Mouse (Mus musculus) left cerebral cortex, adult 8-10 months (tissue): ENCODE measurements at regions not wholly inside any gene's neighbourhood (a gene's known extent, or its start where the extent isn't known, plus 50 kb on each side); places are given as distances from the start of the nearest gene placed in this dataset.
A peak's percentile ranks its signal among the peaks of the same experiment; 100 is the strongest.

Experiments
- DNase-seq, 2 experiments: peaks; one replicate each; pipeline ENCODE4 v3.0.0; 2022; ENCODE audit warnings: low spot score in 2 of 2

- DNase-seq, result no peak
Observed at GRCm38 (mm10) chr10:99460847-99461445, 197.9 kb downstream of the Dusp6 start.

GRCm38 (mm10) chr10:99461446-99461966 is 198.5 kb downstream of the Dusp6 start:
- DNase-seq, result no peak

GRCm38 (mm10) chr10:99466695-99467094 is 203.7 kb downstream of the Dusp6 start:
- no peak for DNase-seq

GRCm38 (mm10) chr10:99467319-99467842 is 204.3 kb downstream of the Dusp6 start:
- no peak for DNase-seq

- DNase-seq, result no peak
Observed at GRCm38 (mm10) chr10:99468971-99469370, 205.9 kb downstream of the Dusp6 start.

GRCm38 (mm10) chr10:99471832-99472497 is 208.9 kb downstream of the Dusp6 start:
- DNase-seq, result no peak

GRCm38 (mm10) chr10:99472806-99473205 is 209.8 kb downstream of the Dusp6 start:
- DNase-seq, result no peak

- no peak for DNase-seq
Observed at GRCm38 (mm10) chr10:99473758-99474157, 210.7 kb downstream of the Dusp6 start.

GRCm38 (mm10) chr10:99474546-99474945 is 211.5 kb downstream of the Dusp6 start:
- DNase-seq, result no peak

- no peak for DNase-seq
Observed at GRCm38 (mm10) chr10:99476214-99476613, 213.2 kb downstream of the Dusp6 start.

- peak in 1 of 2 experiments; percentile 58 for DNase-seq
Observed at GRCm38 (mm10) chr10:99476776-99477175, 213.7 kb downstream of the Dusp6 start.

GRCm38 (mm10) chr10:99480573-99480972 is 217.5 kb downstream of the Dusp6 start:
- DNase-seq, result peak in 1 of 2 experiments; percentile 71

GRCm38 (mm10) chr10:99482009-99482408 is 219.0 kb downstream of the Dusp6 start:
- no peak for DNase-seq

- DNase-seq, result no peak
Observed at GRCm38 (mm10) chr10:99488195-99489080, 225.4 kb downstream of the Dusp6 start.

GRCm38 (mm10) chr10:99511514-99512237 is 247.8 kb downstream of the Csl start:
- no peak for DNase-seq

- no peak for DNase-seq
Observed at GRCm38 (mm10) chr10:99517944-99518343, 241.5 kb downstream of the Csl start.

GRCm38 (mm10) chr10:99519479-99519878 is 240.0 kb downstream of the Csl start:
- DNase-seq, result peak in 1 of 2 experiments; percentile 19

GRCm38 (mm10) chr10:99523817-99524216 is 235.6 kb downstream of the Csl start:
- no peak for DNase-seq

GRCm38 (mm10) chr10:99524273-99525212 is 234.9 kb downstream of the Csl start:
- peak in 1 of 2 experiments; percentile 25 for DNase-seq

GRCm38 (mm10) chr10:99526148-99526547 is 233.3 kb downstream of the Csl start:
- no peak for DNase-seq
